Mouse (Mus musculus) hindbrain, embryonic 16.5 days (tissue): ENCODE measurements around the gene Gpr19. TPM values are rescaled to one million over a fixed set of nuclear protein-coding genes. Genes with fewer than 3 reads are reported as not detected.
A peak's percentile ranks its signal among the peaks of the same experiment; 100 is the strongest.

ENCODE experiments used
- ATAC-seq: fragments of 200-750 bp; cut with Nextera tagmentation; 2 replicates; pipeline ENCODE4 v1.8.0; 2017; ENCODE audit warnings: moderate TSS enrichment, moderate library complexity
- H3K27ac ChIP-seq: fragments of 300-500 bp; sonication (generic); 2 replicates; pipeline ENCODE4 v1.5.1; 2014; ENCODE audit warnings: low read depth, mild to moderate bottlenecking, control low read depth, low read length, moderate library complexity
- H3K27me3 ChIP-seq: fragments of 300-500 bp; sonication (generic); replicated peaks from 2 replicates; pipeline ENCODE4 v1.6.1; 2014; ENCODE audit warnings: low read length; ENCODE audit not compliant: control insufficient read depth, insufficient read depth
- H3K36me3 ChIP-seq: fragments of 300-500 bp; sonication (generic); 2 replicates; pipeline ENCODE4 v1.6.1; 2014; ENCODE audit warnings: mild to moderate bottlenecking, low read length, moderate library complexity, mixed read lengths; ENCODE audit not compliant: control insufficient read depth, insufficient read depth
- H3K4me1 ChIP-seq: fragments of 300-500 bp; sonication (generic); 2 replicates; pipeline ENCODE4 v1.6.1; 2014; ENCODE audit warnings: low read depth, low read length; ENCODE audit not compliant: control insufficient read depth, insufficient read depth
- H3K4me2 ChIP-seq: fragments of 300-500 bp; sonication (generic); 2 replicates; pipeline ENCODE4 v1.6.1; 2014; ENCODE audit warnings: mild to moderate bottlenecking, low read length, control low read depth, moderate library complexity
- H3K4me3 ChIP-seq: fragments of 300-500 bp; sonication (generic); 2 replicates; pipeline ENCODE4 v1.5.1; 2014; ENCODE audit warnings: mild to moderate bottlenecking, low read length, control low read depth, moderate library complexity
- H3K9ac ChIP-seq: fragments of 300-500 bp; sonication (generic); 2 replicates; pipeline ENCODE4 v1.6.1; 2014; ENCODE audit warnings: low read depth, mild to moderate bottlenecking, control low read depth, low read length, moderate library complexity
- H3K9me3 ChIP-seq: fragments of 300-500 bp; sonication (generic); 2 replicates; pipeline ENCODE4 v1.6.1; 2014; ENCODE audit warnings: mild to moderate bottlenecking, low read length, moderate library complexity; ENCODE audit not compliant: control insufficient read depth
- WGBS: fragments of 180-500 bp; shearing (Covaris S2); extraction: QIAGEN DNeasy Blood & Tissue Kit; methylation state at CpG from one replicate; pipeline ENCODE4 v1.1.7; 2014; 5-methylcytosine and 5-hydroxymethylcytosine counted together
- polyA plus RNA-seq: library from polyadenylated mRNA; unstranded; fragments of >200 nt; fragmentation: Nextera tagmentation; extraction: Ambion mirVana; gene quantifications from 2 replicates; pipeline ENCODE4 v1.2.1, GENCODE M21; 2015

Gpr19 gene
- polyA plus RNA-seq, 1 experiment from 2014 or later: 41.3 TPM

- Histone ChIP-seq H3K4me2 (peak overlapping the region; percentile 91), H3K4me3 (peak overlapping the region; percentile 70), H3K36me3 (no peaks in the 10 kb centered on the region), H3K9ac (peak overlapping the region; percentile 82), H3K27ac (peak overlapping the region; percentile 78), H3K4me1 (peaks cover 21% of the 10 kb centered on the region), H3K9me3 (no peaks in the 10 kb centered on the region), H3K27me3 (0 out of 2 replicates have a peak, but pooled peaks cover 3% of the 10 kb centered on the region)
- WGBS: 4% methylated on average over 28 of the region's 37 CpGs
- peak; percentile 77; the same call in 1 of the 2 replicates for ATAC-seq
Observed at GRCm38 (mm10) chr6:134919511-134920189, 21.3 kb upstream of the Gpr19 start.

DNA sequence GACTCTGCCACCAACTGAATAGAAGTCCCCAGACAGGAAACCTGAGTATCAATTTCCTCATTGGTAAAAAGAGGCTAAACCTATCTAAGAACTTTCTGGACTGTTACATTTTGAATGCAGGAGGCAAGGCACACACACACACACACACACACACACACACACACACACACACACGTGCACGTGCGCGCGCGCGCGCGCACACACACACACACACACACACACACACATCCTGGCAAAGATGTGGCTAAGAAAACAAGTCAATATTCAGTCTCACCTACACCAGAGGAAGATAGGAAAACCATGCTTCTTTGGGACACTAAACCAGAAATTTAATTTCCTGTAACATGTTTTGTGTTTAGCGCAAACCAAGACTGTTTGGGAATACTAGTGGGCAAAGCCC is 20.4 kb upstream of the Gpr19 start:
- Histone ChIP-seq H3K27me3 (peaks cover 3% of the 10 kb centered on the region; the same call in 1 of the 2 replicates), H3K9ac (no peak overlapping the region), H3K4me1 (peaks cover 20% of the 10 kb centered on the region), H3K4me3 (no peak overlapping the region), H3K27ac (no peak overlapping the region), H3K9me3 (no peaks in the 10 kb centered on the region), H3K36me3 (no peaks in the 10 kb centered on the region), H3K4me2 (no peak overlapping the region)
- 87% methylated on average over 10 of the region's 10 CpGs for WGBS
- no peak for ATAC-seq

GRCm38 (mm10) chr6:134917087-134917486 is 18.7 kb upstream of the Gpr19 start:
- Histone ChIP-seq H3K36me3 (no peaks in the 10 kb centered on the region), H3K9ac (peak overlapping the region; percentile 52; the same call in 1 of the 2 replicates), H3K27me3 (peaks cover 3% of the 10 kb centered on the region; the same call in 1 of the 2 replicates), H3K4me3 (peak overlapping the region; percentile 39), H3K4me1 (peaks cover 12% of the 10 kb centered on the region), H3K27ac (no peak overlapping the region; the same call in 1 of the 2 replicates), H3K4me2 (peak overlapping the region; percentile 59), H3K9me3 (no peaks in the 10 kb centered on the region)
- no peak for ATAC-seq
- under 1% methylated on average over 11 of the region's 11 CpGs for WGBS

DNA sequence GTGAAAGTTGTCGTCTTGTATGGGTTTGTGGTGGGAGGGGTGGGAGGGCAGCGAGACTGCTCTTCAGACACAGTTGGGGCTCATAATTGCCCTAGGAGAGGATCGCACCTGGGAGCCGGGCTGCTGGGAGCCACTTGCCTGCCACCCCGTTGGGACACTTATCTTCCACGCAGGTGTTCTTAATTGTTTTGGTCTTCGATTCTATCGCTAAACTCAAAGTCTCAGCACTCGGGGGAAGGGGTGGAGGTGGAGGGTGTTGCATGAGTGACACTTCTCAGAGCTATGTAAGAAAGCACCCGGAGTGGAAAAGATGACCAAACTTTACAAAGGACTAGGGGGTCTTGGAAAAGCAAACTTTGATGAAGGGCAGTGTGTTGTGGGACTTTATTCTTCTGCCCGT is 18.3 kb upstream of the Gpr19 start:
- ATAC-seq: no peak
- peak overlapping the region; percentile 52; the same call in 1 of the 2 replicates for H3K9ac ChIP-seq
- peaks cover 3% of the 10 kb centered on the region; the same call in 1 of the 2 replicates for H3K27me3 ChIP-seq
- H3K4me3 ChIP-seq: peak overlapping the region; percentile 39
- H3K36me3 ChIP-seq: no peaks in the 10 kb centered on the region
- H3K27ac ChIP-seq: peak overlapping the region; percentile 19; the same call in 1 of the 2 replicates
- no peaks in the 10 kb centered on the region for H3K9me3 ChIP-seq
- 0% methylated on average over 11 of the region's 11 CpGs for WGBS
- H3K4me1 ChIP-seq: peaks cover 9% of the 10 kb centered on the region
- H3K4me2 ChIP-seq: peak overlapping the region; percentile 59

GRCm38 (mm10) chr6:134914523-134914922 is 16.1 kb upstream of the Gpr19 start:
- H3K9ac ChIP-seq: no peak overlapping the region
- no peaks in the 10 kb centered on the region for H3K9me3 ChIP-seq
- H3K4me2 ChIP-seq: no peak overlapping the region
- H3K27me3 ChIP-seq: peaks cover 3% of the 10 kb centered on the region; the same call in 1 of the 2 replicates
- no peak for ATAC-seq
- no peak overlapping the region for H3K27ac ChIP-seq
- H3K4me3 ChIP-seq: no peak overlapping the region
- peaks cover 9% of the 10 kb centered on the region for H3K4me1 ChIP-seq
- no peaks in the 10 kb centered on the region for H3K36me3 ChIP-seq
- WGBS: 89% methylated on average over 5 of the region's 5 CpGs

DNA sequence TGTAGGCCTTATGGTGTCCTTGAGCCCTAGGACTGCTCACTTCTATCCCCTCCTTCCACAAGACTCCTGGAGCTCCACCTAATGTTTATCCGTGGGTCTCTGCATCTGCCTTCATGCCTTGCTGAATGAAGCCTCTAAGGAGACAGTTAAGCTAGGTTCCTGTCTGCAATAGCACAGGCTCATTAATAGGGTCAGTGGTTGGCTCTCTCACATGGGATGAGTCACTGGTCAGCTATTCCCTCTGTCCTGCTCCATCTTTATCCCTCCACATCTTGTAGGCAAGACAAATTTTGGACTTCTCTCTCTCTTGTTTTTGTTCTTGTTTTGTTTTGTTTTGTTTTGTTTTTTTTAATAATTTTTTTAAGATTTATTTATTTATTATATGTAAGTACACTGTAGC is 7.4 kb upstream of the Gpr19 start:
- H3K9ac ChIP-seq: no peak overlapping the region
- no peaks in the 10 kb centered on the region for H3K9me3 ChIP-seq
- H3K4me3 ChIP-seq: no peak overlapping the region
- no peak for ATAC-seq
- H3K27ac ChIP-seq: no peak overlapping the region
- 93% methylated on average over 1 of the region's 1 CpGs for WGBS
- no peaks in the 10 kb centered on the region for H3K27me3 ChIP-seq
- no peaks in the 10 kb centered on the region for H3K4me1 ChIP-seq
- no peaks in the 10 kb centered on the region for H3K36me3 ChIP-seq
- no peak overlapping the region for H3K4me2 ChIP-seq

GRCm38 (mm10) chr6:134903891-134904884 is 5.8 kb upstream of the Gpr19 start:
- H3K4me2 ChIP-seq: no peak overlapping the region
- H3K27ac ChIP-seq: no peak overlapping the region
- H3K27me3 ChIP-seq: no peaks in the 10 kb centered on the region
- peaks cover 2% of the 10 kb centered on the region for H3K4me1 ChIP-seq
- no peaks in the 10 kb centered on the region for H3K9me3 ChIP-seq
- H3K9ac ChIP-seq: no peak overlapping the region
- WGBS: 94% methylated on average over 10 of the region's 10 CpGs
- no peak for ATAC-seq
- no peaks in the 10 kb centered on the region for H3K36me3 ChIP-seq
- H3K4me3 ChIP-seq: no peak overlapping the region

- no peak overlapping the region for H3K4me3 ChIP-seq
- no peak overlapping the region for H3K9ac ChIP-seq
- H3K4me1 ChIP-seq: peaks cover 3% of the 10 kb centered on the region
- H3K27me3 ChIP-seq: no peaks in the 10 kb centered on the region
- ATAC-seq: no peak
- H3K27ac ChIP-seq: no peak overlapping the region
- H3K4me2 ChIP-seq: no peak overlapping the region
- WGBS: 92% methylated on average over 4 of the region's 4 CpGs
- H3K9me3 ChIP-seq: no peaks in the 10 kb centered on the region
- H3K36me3 ChIP-seq: no peaks in the 10 kb centered on the region
Observed at GRCm38 (mm10) chr6:134903368-134903767, 5.0 kb upstream of the Gpr19 start.
